Mouse (Mus musculus): ENCODE measurements around the gene Arid1b. TPM values are rescaled to one million over a fixed set of nuclear protein-coding genes. Genes with fewer than 3 reads are reported as not detected.

Arid1b gene
- polyA plus RNA-seq, 1 experiment from 2014 or later, result 12.9 TPM

GRCm38 (mm10) chr17:5217852-5218845, 224.0 kb downstream of the Arid1b start:
- Histone ChIP-seq H3K27me3 (no peaks in the 10 kb centered on the region), H3K9ac (no peak overlapping the region), H3K9me3 (replicated peaks) (no peaks in the 10 kb centered on the region), H3K4me3 (replicated peaks) (no peak overlapping the region), H3K4me1 (peaks cover 53% of the 10 kb centered on the region), H3K36me3 (no peaks in the 10 kb centered on the region), H3K4me2 (no peak overlapping the region), H3K27ac (no peak overlapping the region)
- 74% methylated on average over 9 of the region's 9 CpGs for WGBS
- 0 out of 2 replicates have a peak, but pooled peaks have one; percentile 26 for ATAC-seq (replicated peaks; ENCODE audit: low FRiP score)

- Histone ChIP-seq H3K36me3 (no peaks in the 10 kb centered on the region), H3K9ac (no peak overlapping the region), H3K4me2 (no peak overlapping the region), H3K27me3 (no peaks in the 10 kb centered on the region), H3K9me3 (replicated peaks) (no peaks in the 10 kb centered on the region), H3K4me1 (peaks cover 45% of the 10 kb centered on the region), H3K4me3 (replicated peaks) (no peak overlapping the region), H3K27ac (no peak overlapping the region)
- no peak for ATAC-seq (replicated peaks; ENCODE audit: low FRiP score)
- WGBS, result 63% methylated on average over 6 of the region's 6 CpGs
These were observed 224.9 kb downstream of the Arid1b start for GRCm38 (mm10) chr17:5218955-5219557.

GRCm38 (mm10) chr17:5221041-5221440, 226.9 kb downstream of the Arid1b start:
- peaks cover 41% of the 10 kb centered on the region for H3K4me1 ChIP-seq
- no peaks in the 10 kb centered on the region for H3K36me3 ChIP-seq
- no peak overlapping the region for H3K9ac ChIP-seq
- H3K27me3 ChIP-seq, result no peaks in the 10 kb centered on the region
- H3K4me3 ChIP-seq (replicated peaks), result no peak overlapping the region
- WGBS, result 38% methylated on average over 8 of the region's 8 CpGs
- H3K9me3 ChIP-seq (replicated peaks), result no peaks in the 10 kb centered on the region
- no peak for ATAC-seq (replicated peaks; ENCODE audit: low FRiP score)
- H3K27ac ChIP-seq, result peak overlapping the region; percentile 35; the same call in 1 of the 2 replicates
- no peak overlapping the region for H3K4me2 ChIP-seq

GRCm38 (mm10) chr17:5221558-5221957, 227.4 kb downstream of the Arid1b start:
- Histone ChIP-seq H3K9ac (no peak overlapping the region), H3K27me3 (no peaks in the 10 kb centered on the region), H3K4me1 (peaks cover 44% of the 10 kb centered on the region), H3K4me3 (replicated peaks) (no peak overlapping the region), H3K4me2 (no peak overlapping the region), H3K36me3 (no peaks in the 10 kb centered on the region), H3K9me3 (replicated peaks) (no peaks in the 10 kb centered on the region), H3K27ac (no peak overlapping the region)
- no peak for ATAC-seq (replicated peaks; ENCODE audit: low FRiP score)
- 51% methylated on average over 4 of the region's 4 CpGs for WGBS

GRCm38 (mm10) chr17:5222827-5223226, 228.7 kb downstream of the Arid1b start:
- 28% methylated on average over 2 of the region's 2 CpGs for WGBS
- Histone ChIP-seq H3K27me3 (no peaks in the 10 kb centered on the region), H3K4me3 (replicated peaks) (no peak overlapping the region), H3K4me2 (no peak overlapping the region), H3K9ac (no peak overlapping the region), H3K36me3 (no peaks in the 10 kb centered on the region), H3K9me3 (replicated peaks) (no peaks in the 10 kb centered on the region), H3K27ac (no peak overlapping the region), H3K4me1 (peaks cover 42% of the 10 kb centered on the region)
- ATAC-seq (replicated peaks; ENCODE audit: low FRiP score), result no peak

- no peaks in the 10 kb centered on the region for H3K9me3 ChIP-seq (replicated peaks)
- no peaks in the 10 kb centered on the region for H3K36me3 ChIP-seq
- no peak overlapping the region for H3K9ac ChIP-seq
- peaks cover 47% of the 10 kb centered on the region for H3K4me1 ChIP-seq
- no peaks in the 10 kb centered on the region for H3K27me3 ChIP-seq
- H3K27ac ChIP-seq, result no peak overlapping the region
- no peak overlapping the region for H3K4me3 ChIP-seq (replicated peaks)
- no peak overlapping the region for H3K4me2 ChIP-seq
- 92% methylated on average over 4 of the region's 4 CpGs for WGBS
- ATAC-seq (replicated peaks; ENCODE audit: low FRiP score), result no peak
These were observed 230.8 kb downstream of the Arid1b start for GRCm38 (mm10) chr17:5224932-5225331.

GRCm38 (mm10) chr17:5227136-5227535, 233.0 kb downstream of the Arid1b start:
- H3K36me3 ChIP-seq, result no peaks in the 10 kb centered on the region
- no peak overlapping the region for H3K9ac ChIP-seq
- WGBS, result 28% methylated on average over 6 of the region's 6 CpGs
- H3K27ac ChIP-seq, result peak overlapping the region; percentile 60
- no peak overlapping the region for H3K4me3 ChIP-seq (replicated peaks)
- H3K4me2 ChIP-seq, result no peak overlapping the region
- peaks cover 32% of the 10 kb centered on the region for H3K4me1 ChIP-seq
- H3K9me3 ChIP-seq (replicated peaks), result no peaks in the 10 kb centered on the region
- no peak for ATAC-seq (replicated peaks; ENCODE audit: low FRiP score)
- no peaks in the 10 kb centered on the region for H3K27me3 ChIP-seq

- H3K4me3 ChIP-seq (replicated peaks), result no peak overlapping the region
- H3K27me3 ChIP-seq, result no peaks in the 10 kb centered on the region
- no peaks in the 10 kb centered on the region for H3K36me3 ChIP-seq
- no peak for ATAC-seq (replicated peaks; ENCODE audit: low FRiP score)
- H3K4me1 ChIP-seq, result peaks cover 39% of the 10 kb centered on the region
- no peak overlapping the region for H3K27ac ChIP-seq
- 76% methylated on average over 14 of the region's 14 CpGs for WGBS
- H3K9ac ChIP-seq, result no peak overlapping the region
- no peak overlapping the region for H3K4me2 ChIP-seq
- no peaks in the 10 kb centered on the region for H3K9me3 ChIP-seq (replicated peaks)
These were observed 234.0 kb downstream of the Arid1b start for GRCm38 (mm10) chr17:5227950-5228615.

- no peak overlapping the region for H3K27ac ChIP-seq
- 89% methylated on average over 6 of the region's 6 CpGs for WGBS
- H3K4me2 ChIP-seq, result no peak overlapping the region
- H3K9ac ChIP-seq, result no peak overlapping the region
- no peak overlapping the region for H3K4me3 ChIP-seq (replicated peaks)
- H3K27me3 ChIP-seq, result no peaks in the 10 kb centered on the region
- no peaks in the 10 kb centered on the region for H3K9me3 ChIP-seq (replicated peaks)
- no peak for ATAC-seq (replicated peaks; ENCODE audit: low FRiP score)
- H3K36me3 ChIP-seq, result no peaks in the 10 kb centered on the region
- peaks cover 44% of the 10 kb centered on the region for H3K4me1 ChIP-seq
These were observed 234.6 kb downstream of the Arid1b start for GRCm38 (mm10) chr17:5228616-5229250.

- peaks cover 55% of the 10 kb centered on the region for H3K4me1 ChIP-seq
- H3K4me2 ChIP-seq, result no peak overlapping the region
- H3K27ac ChIP-seq, result no peak overlapping the region
- no peaks in the 10 kb centered on the region for H3K9me3 ChIP-seq (replicated peaks)
- WGBS, result 72% methylated on average over 7 of the region's 7 CpGs
- ATAC-seq (replicated peaks; ENCODE audit: low FRiP score), result no peak
- H3K36me3 ChIP-seq, result no peaks in the 10 kb centered on the region
- H3K4me3 ChIP-seq (replicated peaks), result no peak overlapping the region
- no peaks in the 10 kb centered on the region for H3K27me3 ChIP-seq
- no peak overlapping the region for H3K9ac ChIP-seq
These were observed 235.9 kb downstream of the Arid1b start for GRCm38 (mm10) chr17:5230063-5230462.

- Histone ChIP-seq H3K4me1 (peaks cover 48% of the 10 kb centered on the region), H3K4me3 (replicated peaks) (no peak overlapping the region), H3K9ac (no peak overlapping the region), H3K36me3 (no peaks in the 10 kb centered on the region), H3K4me2 (no peak overlapping the region), H3K27me3 (no peaks in the 10 kb centered on the region), H3K9me3 (replicated peaks) (no peaks in the 10 kb centered on the region), H3K27ac (no peak overlapping the region)
- 63% methylated on average over 2 of the region's 2 CpGs for WGBS
- ATAC-seq (replicated peaks; ENCODE audit: low FRiP score), result no peak
These were observed 238.0 kb downstream of the Arid1b start for GRCm38 (mm10) chr17:5232180-5232579.
